Mouse (Mus musculus) stomach, embryonic 14.5 days (tissue): ENCODE data around the gene Rhbdf2. TPM values are rescaled to one million over a fixed set of nuclear protein-coding genes. Genes with fewer than 3 reads are reported as not detected.
A peak's percentile ranks its signal among the peaks of the same experiment; 100 is the strongest.

Experiments used
- ATAC-seq: fragments of 200-750 bp; cut with Nextera tagmentation; 2 replicates; pipeline ENCODE4 v1.8.0; 2017; ENCODE audit warnings: low read depth, moderate TSS enrichment; ENCODE audit not compliant: insufficient number of reproducible peaks, insufficient read depth, low FRiP score
- H3K27ac ChIP-seq: fragments of 300-500 bp; sonication (generic); 2 replicates; pipeline ENCODE4 v1.5.1; 2014; ENCODE audit warnings: mild to moderate bottlenecking, low read length, moderate library complexity, mixed read lengths
- H3K27me3 ChIP-seq: fragments of 300-500 bp; sonication (generic); 2 replicates; pipeline ENCODE4 v1.6.1; 2014; ENCODE audit warnings: low read length, control low read depth, mixed read lengths; ENCODE audit not compliant: control insufficient read depth, insufficient read depth
- H3K36me3 ChIP-seq: fragments of 300-500 bp; sonication (generic); 2 replicates; pipeline ENCODE4 v1.6.1; 2014; ENCODE audit warnings: mild to moderate bottlenecking, control low read depth, low read length, moderate library complexity, mixed read lengths; ENCODE audit not compliant: control insufficient read depth, insufficient read depth
- H3K4me1 ChIP-seq: fragments of 300-500 bp; sonication (generic); 2 replicates; pipeline ENCODE4 v1.6.1; 2014; ENCODE audit warnings: low read length, control low read depth, mixed read lengths; ENCODE audit not compliant: control insufficient read depth, insufficient read depth
- H3K4me2 ChIP-seq: fragments of 300-500 bp; sonication (generic); replicated peaks from 2 replicates; pipeline ENCODE4 v1.6.1; 2014; ENCODE audit warnings: low read depth, low read length, control low read depth
- H3K4me3 ChIP-seq: fragments of 300-500 bp; sonication (generic); 2 replicates; pipeline ENCODE4 v1.5.1; 2014; ENCODE audit warnings: low read depth, low read length, control low read depth
- H3K9ac ChIP-seq: fragments of 300-500 bp; sonication (generic); replicated peaks from 2 replicates; pipeline ENCODE4 v1.6.1; 2014; ENCODE audit warnings: low read depth, mild to moderate bottlenecking, control low read depth, low read length, moderate library complexity, mixed read lengths
- H3K9me3 ChIP-seq: fragments of 300-500 bp; sonication (generic); 2 replicates; pipeline ENCODE4 v1.6.1; 2016; ENCODE audit warnings: low read depth, low read length, control low read depth; ENCODE audit not compliant: control insufficient read depth
- WGBS: fragments of 180-500 bp; shearing (Covaris S2); extraction: QIAGEN DNeasy Blood & Tissue Kit; methylation state at CpG from one replicate; pipeline ENCODE4 v1.1.7; 2014; 5-methylcytosine and 5-hydroxymethylcytosine counted together
- polyA plus RNA-seq: library from polyadenylated mRNA; unstranded; fragments of >200 nt; fragmentation: Nextera tagmentation; extraction: Ambion mirVana; gene quantifications from 2 replicates; pipeline ENCODE4 v1.2.1, GENCODE M21; 2014

Rhbdf2 gene
- polyA plus RNA-seq, 1 experiment from 2014 or later = 4.5 TPM

DNA sequence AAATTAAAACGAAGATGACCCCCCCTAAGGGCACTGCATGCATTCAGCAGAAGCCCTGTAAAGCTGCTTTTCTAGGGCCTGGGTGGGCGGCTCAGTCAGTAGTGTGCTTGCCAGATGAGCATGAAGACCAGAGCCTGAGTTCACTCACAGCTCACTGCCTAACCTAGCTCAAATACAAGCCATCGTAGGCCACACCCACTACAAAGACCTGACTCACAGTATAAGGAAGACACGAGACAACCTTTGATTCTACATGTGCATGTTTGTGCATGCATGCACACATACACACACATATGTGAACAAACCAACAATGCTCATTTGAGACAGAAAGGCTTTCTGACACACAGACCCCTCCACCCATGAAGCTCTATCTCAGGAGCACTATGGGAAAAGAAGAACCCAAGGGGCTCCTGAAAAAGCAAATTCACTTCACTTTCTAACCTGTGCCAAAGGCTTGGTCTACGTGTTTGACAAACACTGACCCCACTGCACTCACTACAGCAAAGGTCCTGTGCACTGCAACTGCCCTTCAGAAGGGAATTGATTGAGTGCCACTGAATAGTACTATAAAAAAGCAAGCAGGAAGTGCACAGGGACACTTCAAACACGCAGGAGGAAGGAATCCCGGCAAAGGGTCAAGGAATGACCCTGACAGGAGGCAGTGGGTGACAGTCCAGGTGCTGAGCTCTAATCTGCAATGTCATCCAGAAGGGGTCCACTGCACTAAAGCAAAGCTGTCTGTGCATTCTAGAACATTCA lies 61.4 kb downstream of the Rhbdf2 start:
- no peak overlapping the region for H3K4me2 ChIP-seq
- no peak for ATAC-seq
- H3K4me1 ChIP-seq = peaks cover 10% of the 10 kb centered on the region; the same call in 1 of the 2 replicates
- 48% methylated on average over 7 of the region's 7 CpGs for WGBS
- no peak overlapping the region for H3K27ac ChIP-seq
- no peak overlapping the region for H3K4me3 ChIP-seq
- no peaks in the 10 kb centered on the region for H3K36me3 ChIP-seq
- no peaks in the 10 kb centered on the region for H3K9me3 ChIP-seq
- no peaks in the 10 kb centered on the region for H3K27me3 ChIP-seq
- no peak overlapping the region for H3K9ac ChIP-seq

DNA sequence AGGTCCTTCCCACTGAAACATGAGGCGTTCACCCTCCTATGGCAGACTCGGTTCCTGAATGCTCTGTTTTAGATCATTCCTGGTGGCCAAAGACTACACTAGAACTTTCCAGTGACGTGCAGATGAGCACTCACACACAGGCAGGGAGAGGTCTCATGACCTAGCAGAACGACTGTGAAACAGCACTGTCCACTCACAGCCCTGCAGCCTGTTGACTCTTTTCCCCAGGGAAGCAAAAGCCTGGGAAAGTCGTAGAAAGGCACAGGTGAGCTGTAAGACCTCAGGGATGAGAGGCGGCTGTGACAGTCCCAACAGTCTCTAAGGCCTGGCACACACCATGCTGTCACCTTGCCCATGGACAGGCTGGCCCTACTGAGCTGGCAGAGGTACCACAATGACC lies 70.5 kb downstream of the Rhbdf2 start:
- Histone ChIP-seq H3K4me3 (no peak overlapping the region), H3K9me3 (no peaks in the 10 kb centered on the region), H3K4me1 (peaks cover 8% of the 10 kb centered on the region), H3K4me2 (no peak overlapping the region), H3K9ac (no peak overlapping the region), H3K27me3 (no peaks in the 10 kb centered on the region), H3K27ac (no peak overlapping the region), H3K36me3 (no peaks in the 10 kb centered on the region)
- WGBS = 51% methylated on average over 6 of the region's 6 CpGs
- ATAC-seq = no peak

DNA sequence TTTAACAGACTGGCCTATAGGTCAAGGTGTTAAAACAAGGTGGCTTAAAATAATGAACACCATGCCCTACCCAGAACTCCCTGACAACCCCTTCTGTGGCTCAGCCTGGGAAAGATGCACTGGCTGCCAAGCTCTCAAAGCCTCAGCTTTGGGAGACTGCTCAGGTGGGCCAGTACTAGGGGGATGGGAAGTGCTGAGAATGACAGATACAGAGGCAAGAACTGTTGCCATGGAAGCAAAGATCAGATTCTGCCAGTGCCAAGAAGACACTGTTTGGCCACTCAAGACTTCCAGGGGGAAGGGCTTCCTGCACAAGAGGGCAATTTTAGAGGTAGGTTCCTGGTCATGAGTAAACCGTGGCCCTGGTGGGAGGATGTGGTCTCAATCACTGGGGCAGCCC lies 71.2 kb downstream of the Rhbdf2 start:
- no peaks in the 10 kb centered on the region for H3K27me3 ChIP-seq
- no peak overlapping the region for H3K9ac ChIP-seq
- 44% methylated on average over 1 of the region's 1 CpGs for WGBS

DNA sequence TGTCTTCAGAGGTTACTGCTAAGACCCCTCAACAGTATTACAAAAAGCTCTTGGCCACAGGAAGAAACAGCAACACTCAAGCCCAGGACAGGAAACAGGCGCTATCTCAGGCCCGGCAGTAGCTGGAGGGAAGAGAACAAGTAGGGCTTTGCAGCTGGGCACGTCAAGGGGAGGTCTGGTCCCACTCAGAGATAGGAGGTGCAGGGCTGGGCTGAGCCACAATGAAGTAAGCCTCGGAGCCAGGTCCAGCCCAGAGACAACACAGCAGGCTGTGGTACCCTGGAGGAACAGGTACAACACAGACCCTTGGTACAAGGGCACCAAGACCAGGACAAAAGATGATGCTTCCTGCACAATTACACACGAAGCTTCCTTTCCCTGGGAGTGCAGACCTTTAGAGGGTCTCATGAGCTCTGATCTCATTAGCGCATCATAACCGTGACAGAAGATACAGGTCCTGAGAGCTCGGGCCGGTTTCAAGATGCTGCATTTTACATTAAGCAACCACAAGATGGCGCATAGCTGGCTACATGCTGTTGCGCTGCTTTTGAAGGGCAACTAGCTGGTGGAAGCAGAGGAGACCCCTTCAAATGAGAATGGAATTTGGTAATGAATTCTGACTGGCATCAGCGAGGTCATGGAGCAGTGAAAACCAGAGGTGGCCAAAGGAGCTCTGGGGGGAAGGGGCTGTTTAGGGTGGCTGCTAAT lies 72.5 kb downstream of the Rhbdf2 start:
- no peaks in the 10 kb centered on the region for H3K9me3 ChIP-seq
- 38% methylated on average over 12 of the region's 12 CpGs for WGBS

More for the DNA sequence above, 71.2 kb downstream of the Rhbdf2 start:
- Histone ChIP-seq H3K36me3 (no peaks in the 10 kb centered on the region), H3K9me3 (no peaks in the 10 kb centered on the region), H3K4me3 (no peak overlapping the region), H3K27ac (no peak overlapping the region), H3K4me1 (peaks cover 16% of the 10 kb centered on the region), H3K4me2 (no peak overlapping the region)
- ATAC-seq = no peak

DNA sequence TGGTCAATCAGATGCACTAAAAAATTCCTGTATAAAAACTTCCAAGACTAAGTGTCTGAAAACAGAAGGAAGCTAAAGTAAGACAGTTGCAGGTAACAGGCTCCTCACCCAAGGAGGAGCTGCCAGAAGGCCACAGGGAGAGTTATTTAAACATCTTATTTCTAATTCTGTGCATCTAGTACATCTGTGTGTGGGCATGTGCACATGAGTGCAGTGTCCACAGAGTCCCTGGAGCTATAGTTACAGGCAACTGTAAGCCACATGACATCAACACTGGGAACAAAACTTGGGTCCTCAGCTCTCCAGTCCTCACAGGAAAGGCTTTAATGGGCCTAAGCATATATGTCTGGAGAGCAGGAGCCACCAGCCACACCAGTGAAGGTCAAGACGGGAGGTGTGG lies 74.6 kb downstream of the Rhbdf2 start:
- 70% methylated on average over 1 of the region's 1 CpGs for WGBS

More for the DNA sequence above, 72.5 kb downstream of the Rhbdf2 start:
- Histone ChIP-seq H3K36me3 (no peaks in the 10 kb centered on the region), H3K27ac (no peak overlapping the region), H3K9ac (no peak overlapping the region), H3K4me2 (no peak overlapping the region), H3K27me3 (no peaks in the 10 kb centered on the region), H3K4me3 (no peak overlapping the region), H3K4me1 (peaks cover 22% of the 10 kb centered on the region)
- ATAC-seq = 0 out of 2 replicates have a peak, but pooled peaks have one; percentile 28

DNA sequence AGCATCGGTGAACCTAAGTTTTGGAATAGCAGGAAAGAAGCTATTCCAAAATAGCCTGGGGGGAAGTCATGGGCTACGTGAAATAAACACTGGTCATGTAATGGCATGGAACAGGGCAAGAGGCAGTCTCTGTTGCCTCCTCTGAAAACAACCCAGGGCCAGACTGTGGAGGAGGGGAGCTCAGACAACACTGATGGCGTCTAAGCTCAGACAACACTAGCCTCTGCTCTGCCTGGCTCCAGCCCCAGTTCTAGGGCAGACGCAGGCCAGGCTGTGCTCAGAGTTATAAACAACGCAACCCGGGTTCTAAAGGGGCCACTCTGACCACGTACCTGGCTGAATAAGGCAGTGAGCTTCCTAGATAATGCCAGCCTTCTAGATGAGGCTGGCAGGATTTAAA lies 76.1 kb downstream of the Rhbdf2 start:
- ATAC-seq = no peak
- H3K4me2 ChIP-seq = no peak overlapping the region
- H3K4me1 ChIP-seq = peaks cover 18% of the 10 kb centered on the region
- 0 out of 2 replicates have a peak overlapping the region, but pooled peaks have one; percentile 18 for H3K9ac ChIP-seq
- H3K4me3 ChIP-seq = no peak overlapping the region
- WGBS = 39% methylated on average over 7 of the region's 7 CpGs
- no peaks in the 10 kb centered on the region; the same call in 1 of the 2 replicates for H3K36me3 ChIP-seq
- no peaks in the 10 kb centered on the region for H3K9me3 ChIP-seq
- H3K27ac ChIP-seq = peak overlapping the region; percentile 48; the same call in 1 of the 2 replicates
- no peaks in the 10 kb centered on the region for H3K27me3 ChIP-seq

More for the DNA sequence above, 74.6 kb downstream of the Rhbdf2 start:
- Histone ChIP-seq H3K36me3 (no peaks in the 10 kb centered on the region), H3K4me3 (no peak overlapping the region), H3K9ac (no peak overlapping the region), H3K9me3 (no peaks in the 10 kb centered on the region), H3K4me1 (peaks cover 22% of the 10 kb centered on the region), H3K27ac (no peak overlapping the region), H3K27me3 (no peaks in the 10 kb centered on the region), H3K4me2 (no peak overlapping the region)
- no peak for ATAC-seq

DNA sequence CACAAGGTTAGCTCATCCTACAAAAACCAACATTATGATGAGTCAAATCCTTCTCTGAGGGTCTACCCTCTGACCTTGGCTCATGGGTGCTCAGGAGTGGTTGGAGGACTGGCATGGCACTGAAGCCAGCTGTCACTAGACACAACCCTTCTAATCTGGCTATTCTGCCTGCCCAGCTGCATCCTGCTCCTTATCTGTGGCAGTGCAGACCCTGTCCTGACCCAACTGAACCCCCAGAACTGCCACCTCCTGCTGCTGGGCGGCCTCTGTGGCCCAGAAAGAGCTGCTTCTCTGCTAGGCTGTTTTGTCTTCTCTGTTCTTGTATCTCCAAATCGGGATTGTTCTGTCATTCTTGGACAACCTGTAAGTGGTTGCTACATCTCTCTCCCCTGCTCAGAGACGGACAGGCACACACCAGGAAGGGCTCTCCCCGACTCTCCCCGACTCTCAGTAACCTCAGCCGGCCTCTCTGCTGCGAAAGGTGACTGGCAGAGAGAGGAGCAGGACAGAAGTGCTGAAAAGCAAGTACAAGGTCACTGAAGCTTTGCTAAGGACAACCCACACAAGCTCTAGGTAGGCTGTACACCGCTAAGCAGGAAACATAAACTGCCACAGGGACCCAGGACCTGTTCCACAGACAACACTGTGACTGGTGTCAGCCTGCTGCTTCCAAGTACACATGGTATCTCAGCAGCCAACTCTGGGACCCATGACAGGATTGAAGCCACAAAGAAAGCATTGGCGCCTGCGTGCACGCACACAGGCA lies 77.4 kb downstream of the Rhbdf2 start:
- peaks cover 18% of the 10 kb centered on the region for H3K4me1 ChIP-seq
- H3K4me3 ChIP-seq = no peak overlapping the region
- ATAC-seq = no peak; the same call in 1 of the 2 replicates
- no peak overlapping the region for H3K27ac ChIP-seq
- no peak overlapping the region for H3K9ac ChIP-seq
- WGBS = 82% methylated on average over 11 of the region's 11 CpGs
- no peaks in the 10 kb centered on the region for H3K27me3 ChIP-seq
- H3K9me3 ChIP-seq = no peaks in the 10 kb centered on the region
- peaks cover 10% of the 10 kb centered on the region for H3K36me3 ChIP-seq
- no peak overlapping the region for H3K4me2 ChIP-seq

DNA sequence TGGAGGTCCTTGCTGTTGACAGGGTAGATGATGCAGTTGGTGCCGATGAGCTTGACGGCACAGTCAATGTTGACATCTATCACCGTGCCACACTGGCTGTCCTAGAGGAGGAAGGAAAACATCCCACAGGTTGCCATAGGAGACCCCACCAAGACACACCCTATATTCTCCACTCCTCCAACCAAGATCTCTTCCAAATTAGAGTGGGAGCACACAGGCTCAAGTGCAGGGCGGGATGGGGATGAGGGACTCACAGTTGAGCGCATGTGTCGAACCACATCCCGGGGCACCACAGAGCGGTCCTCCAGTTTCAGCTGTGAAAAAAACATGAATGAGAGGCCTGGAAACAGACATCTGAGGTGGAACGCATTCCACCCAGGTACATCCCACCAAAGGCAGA lies 78.0 kb downstream of the Rhbdf2 start:
- H3K9ac ChIP-seq = no peak overlapping the region
- peaks cover 14% of the 10 kb centered on the region for H3K36me3 ChIP-seq
- no peak for ATAC-seq
- no peak overlapping the region for H3K27ac ChIP-seq
- peaks cover 18% of the 10 kb centered on the region for H3K4me1 ChIP-seq
- H3K4me3 ChIP-seq = no peak overlapping the region
- WGBS = 96% methylated on average over 9 of the region's 9 CpGs
- H3K27me3 ChIP-seq = no peaks in the 10 kb centered on the region
- H3K4me2 ChIP-seq = no peak overlapping the region
- H3K9me3 ChIP-seq = no peaks in the 10 kb centered on the region
